Mouse (Mus musculus): ENCODE results near the gene Dgkq.

The Dgkq gene

GRCm38 (mm10) chr5:108621870-108622269, 47.6 kb downstream of the Dgkq start:
- CTCF ChIA-PET = interaction anchor here (0.5 kb wide), 1 partner anchor 710 kb away, joined by 6 read pairs; no protein-coding TSS in a partner anchor

DNA sequence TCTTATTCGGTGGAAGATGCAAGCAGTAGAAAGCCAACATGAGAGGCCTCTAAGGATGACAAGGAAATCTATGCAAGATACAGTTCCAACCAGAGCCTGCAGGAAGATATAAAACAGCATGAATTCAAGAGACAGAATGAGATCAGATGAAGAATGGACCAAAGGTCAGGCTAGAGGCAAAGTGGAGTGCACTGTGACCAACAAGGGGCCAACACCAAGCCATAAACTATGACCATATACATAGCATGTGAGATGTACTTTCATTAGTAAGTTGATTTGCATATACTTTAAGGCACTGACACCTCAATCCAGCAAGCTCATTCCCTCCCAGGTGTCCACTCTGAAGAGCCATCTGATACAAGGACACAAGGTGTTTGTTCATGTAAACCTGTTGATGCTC, 59.0 kb downstream of the Dgkq start:
- CTCF ChIA-PET = no interaction called here

GRCm38 (mm10) chr5:108602537-108602936, 66.9 kb downstream of the Dgkq start:
- CTCF ChIA-PET = no interaction called here

- CTCF ChIA-PET = no interaction called here
Measured at GRCm38 (mm10) chr5:108599923-108600322, 69.5 kb downstream of the Dgkq start.

All from spleen, embryonic (tissue).